Comparison of ENCODE assay signal across 8 mouse cellular contexts in genomic region chr13:63564626-63565319, GRCm38 (mm10). TPM values are rescaled to one million over a fixed set of nuclear protein-coding genes. Genes with fewer than 3 reads are reported as not detected.
DNase-seq lines count a peak whose midpoint lies in the region; ATAC-seq and TF ChIP-seq lines count a peak whose summit lies in the region.

No protein-coding gene starts in this region.

- peaks cover 48% of the 10 kb centered on the region for H3K4me1 ChIP-seq in G1E (ENCODE audit: insufficient read depth, low read depth, low read length)
- H3K4me1 ChIP-seq in forebrain, embryonic 13.5 days, result peaks cover 59% of the 10 kb centered on the region
- H3K4me1 ChIP-seq in heart, postnatal 0 days (ENCODE audit: control insufficient read depth, insufficient read depth), result peaks cover 23% of the 10 kb centered on the region

- DNase-seq in G1E (ENCODE audit: low spot score), result peak; percentile 50
- peak; percentile 57 for DNase-seq in c-Kit-positive CD71-positive TER-119-positive erythroid progenitor cells, embryonic 14.5 days (ENCODE audit: low spot score)
- peak; percentile 79 for DNase-seq in heart, postnatal 0 days (ENCODE audit: low spot score)
- DNase-seq in kidney, postnatal 4 days, result peak; percentile 78 to 86
- DNase-seq in lung, postnatal 25 days (ENCODE audit: low spot score), result peak; percentile 86
- peak; percentile 85 for DNase-seq in retina, postnatal 1 day
- DNase-seq in urinary bladder, postnatal 14 days (ENCODE audit: low spot score), result peak; percentile 73

- 0 out of 2 replicates have a peak, but pooled peaks have one; percentile 5 for ATAC-seq in G1E (ENCODE audit: extremely low read depth, insufficient number of reproducible peaks, low FRiP score, poor library complexity, severe bottlenecking)
- ATAC-seq in forebrain, embryonic 13.5 days, result no peak
- peak; percentile 19 for ATAC-seq in heart, postnatal 0 days (ENCODE audit: insufficient read depth, low read depth)

- TF ChIP-seq EP300 in heart, postnatal 0 days (IDR thresholded peaks at IDR 0.05; ENCODE audit: low read depth), result 0 out of 2 replicates have a peak, but pooled peaks have one; percentile 42

- peak overlapping the region; percentile 99 for H3K4me2 ChIP-seq in forebrain, embryonic 13.5 days
- H3K4me2 ChIP-seq in heart, postnatal 0 days (ENCODE audit: low read depth, low read length), result peak overlapping the region; percentile 99

- peak overlapping the region; percentile 88 for H3K4me3 ChIP-seq in G1E (ENCODE audit: low read depth, low read length)
- H3K4me3 ChIP-seq in forebrain, embryonic 13.5 days, result peak overlapping the region; percentile 93
- H3K4me3 ChIP-seq in heart, postnatal 0 days (ENCODE audit: low read depth, low read length), result peak overlapping the region; percentile 77

- no peaks in the 10 kb centered on the region for H3K9me3 ChIP-seq in G1E (replicated peaks)
- no peaks in the 10 kb centered on the region for H3K9me3 ChIP-seq in forebrain, embryonic 13.5 days (replicated peaks)
- no peaks in the 10 kb centered on the region for H3K9me3 ChIP-seq in heart, postnatal 0 days (replicated peaks; ENCODE audit: control insufficient read depth, low read length)

- H3K27me3 ChIP-seq in G1E (ENCODE audit: insufficient read depth, low read length), result peaks cover 5% of the 10 kb centered on the region; the same call in 1 of the 2 replicates
- peaks cover 37% of the 10 kb centered on the region for H3K27me3 ChIP-seq in forebrain, embryonic 13.5 days
- 0 out of 2 replicates have a peak, but pooled peaks cover 7% of the 10 kb centered on the region for H3K27me3 ChIP-seq in heart, postnatal 0 days (ENCODE audit: control insufficient read depth, insufficient read depth, low read length)

- under 1% methylated on average over 36 of the region's 36 CpGs for WGBS in forebrain, embryonic 13.5 days
- WGBS in heart, postnatal 0 days, result under 1% methylated on average over 36 of the region's 36 CpGs

- peaks cover 22% of the 10 kb centered on the region for H3K36me3 ChIP-seq in G1E (replicated peaks)
- peaks cover 4% of the 10 kb centered on the region; the same call in 1 of the 2 replicates for H3K36me3 ChIP-seq in forebrain, embryonic 13.5 days (ENCODE audit: poor library complexity, severe bottlenecking)
- H3K36me3 ChIP-seq in heart, postnatal 0 days (replicated peaks; ENCODE audit: control insufficient read depth, insufficient read depth, low read length), result 0 out of 2 replicates have a peak, but pooled peaks cover 6% of the 10 kb centered on the region

- TF ChIP-seq CTCF in G1E (IDR thresholded peaks at IDR 0.05; ENCODE audit: low read depth, low read length), result no peak
- TF ChIP-seq CTCF in heart, postnatal 0 days (IDR thresholded peaks at IDR 0.05; ENCODE audit: low read depth), result no peak

- peak overlapping the region; percentile 97 for H3K9ac ChIP-seq in forebrain, embryonic 13.5 days
- peak overlapping the region; percentile 89 for H3K9ac ChIP-seq in heart, postnatal 0 days (replicated peaks; ENCODE audit: low read depth, low read length)

- peak overlapping the region; percentile 99 for H3K27ac ChIP-seq in forebrain, embryonic 13.5 days
- H3K27ac ChIP-seq in heart, postnatal 0 days (ENCODE audit: low read depth), result peak overlapping the region; percentile 97

RNA-seq across cellular contexts. Expression of gene Ptch1, which starts 8.6 kb away (rescaled TPM):
- 40.8 and 47.9 TPM in 2 replicates for total RNA-seq in G1E (2014; fragmentation: Nextera tagmentation)
- 9.6 and 11.9 TPM in 2 replicates for total RNA-seq in G1E (2017)
- 39.0 and 56.7 TPM in 2 replicates for polyA plus RNA-seq in G1E (2012)
- 11.3 and 16.0 TPM in 2 replicates for polyA plus RNA-seq in forebrain, embryonic 13.5 days (2015; fragmentation: Nextera tagmentation; extraction: Ambion mirVana)
- 10.4 and 10.6 TPM in 2 replicates for total RNA-seq in heart, postnatal 0 days (2014; rRNA removed; ENCODE audit: low replicate concordance)
- 2.3 and 2.9 TPM in 2 replicates for polyA plus RNA-seq in heart, postnatal 0 days (2015; fragmentation: Nextera tagmentation; extraction: Ambion mirVana)
